Mouse (Mus musculus) testis, postnatal 14 days (tissue): ENCODE data around the gene Patj.
A peak's percentile ranks its signal among the peaks of the same experiment; 100 is the strongest.
"Not testable (repeated sequence)": the region's sequence is repeated elsewhere in the genome, so short reads cannot be mapped to it uniquely, and the experiment has no call there.

Experiments
- DNase-seq: peaks from one replicate; pipeline ENCODE4 v3.0.0; 2021; ENCODE audit warnings: low spot score

Gene Patj

GRCm38 (mm10) chr4:98395690-98396437 is at the start of gene Patj:
Patj (plus strand) TSS chr4:98395785.
- peak; percentile 80 for DNase-seq

- no peak for DNase-seq
Measured at GRCm38 (mm10) chr4:98348580-98348979, 47.0 kb upstream of the Patj start.

- no peak for DNase-seq
Measured at GRCm38 (mm10) chr4:98358034-98358809, 37.4 kb upstream of the Patj start.

- DNase-seq = no peak
Measured at GRCm38 (mm10) chr4:98375401-98375800, 20.2 kb upstream of the Patj start.

GRCm38 (mm10) chr4:98376943-98377342 is 18.6 kb upstream of the Patj start:
- no peak for DNase-seq

GRCm38 (mm10) chr4:98382716-98383424 is 12.7 kb upstream of the Patj start, which contains the start of gene Tm2d1:
Tm2d1 (minus strand) TSS chr4:98383306.
- DNase-seq = peak; percentile 86

- DNase-seq = no peak
Measured at GRCm38 (mm10) chr4:98385036-98385435, 10.5 kb upstream of the Patj start.

GRCm38 (mm10) chr4:98395346-98395689 is 267 bp upstream of the Patj start:
- DNase-seq = no peak

- no peak for DNase-seq
Measured at GRCm38 (mm10) chr4:98400926-98401583, 5.5 kb downstream of the Patj start.

- DNase-seq = no peak
Measured at GRCm38 (mm10) chr4:98401584-98401962, 6.0 kb downstream of the Patj start.

GRCm38 (mm10) chr4:98403492-98403891 is 7.9 kb downstream of the Patj start:
- DNase-seq = no peak

GRCm38 (mm10) chr4:98404412-98404811 is 8.8 kb downstream of the Patj start:
- DNase-seq = no peak

GRCm38 (mm10) chr4:98408455-98408854 is 12.9 kb downstream of the Patj start:
- DNase-seq = no peak

- not testable (repeated sequence) for DNase-seq
Measured at GRCm38 (mm10) chr4:98415150-98415549, 19.6 kb downstream of the Patj start.

GRCm38 (mm10) chr4:98428371-98428770 is 32.8 kb downstream of the Patj start:
- no peak for DNase-seq

- DNase-seq = no peak
Measured at GRCm38 (mm10) chr4:98435641-98436457, 40.3 kb downstream of the Patj start.

GRCm38 (mm10) chr4:98436664-98437363 is 41.2 kb downstream of the Patj start:
- DNase-seq = no peak

GRCm38 (mm10) chr4:98439261-98440005 is 43.8 kb downstream of the Patj start:
- no peak for DNase-seq

GRCm38 (mm10) chr4:98441248-98441647 is 45.7 kb downstream of the Patj start:
- DNase-seq = no peak
